Mouse (Mus musculus) cerebellum, adult 11-12 months (tissue): ENCODE data around the gene Slc9a5.

Source experiments
- DNase-seq: peaks from one replicate; pipeline ENCODE4 v3.0.0; 2022

The Slc9a5 gene

GRCm38 (mm10) chr8:105355179-105356024 lies 6.8 kb downstream of the Slc9a5 start:
- DNase-seq = peak; percentile 17

GRCm38 (mm10) chr8:105356681-105357080 lies 8.0 kb downstream of the Slc9a5 start:
- DNase-seq = peak; percentile 26

- no peak for DNase-seq
Observed at GRCm38 (mm10) chr8:105359208-105359607, 10.6 kb downstream of the Slc9a5 start.

GRCm38 (mm10) chr8:105359646-105360045 lies 11.0 kb downstream of the Slc9a5 start:
- DNase-seq = no peak

DNA sequence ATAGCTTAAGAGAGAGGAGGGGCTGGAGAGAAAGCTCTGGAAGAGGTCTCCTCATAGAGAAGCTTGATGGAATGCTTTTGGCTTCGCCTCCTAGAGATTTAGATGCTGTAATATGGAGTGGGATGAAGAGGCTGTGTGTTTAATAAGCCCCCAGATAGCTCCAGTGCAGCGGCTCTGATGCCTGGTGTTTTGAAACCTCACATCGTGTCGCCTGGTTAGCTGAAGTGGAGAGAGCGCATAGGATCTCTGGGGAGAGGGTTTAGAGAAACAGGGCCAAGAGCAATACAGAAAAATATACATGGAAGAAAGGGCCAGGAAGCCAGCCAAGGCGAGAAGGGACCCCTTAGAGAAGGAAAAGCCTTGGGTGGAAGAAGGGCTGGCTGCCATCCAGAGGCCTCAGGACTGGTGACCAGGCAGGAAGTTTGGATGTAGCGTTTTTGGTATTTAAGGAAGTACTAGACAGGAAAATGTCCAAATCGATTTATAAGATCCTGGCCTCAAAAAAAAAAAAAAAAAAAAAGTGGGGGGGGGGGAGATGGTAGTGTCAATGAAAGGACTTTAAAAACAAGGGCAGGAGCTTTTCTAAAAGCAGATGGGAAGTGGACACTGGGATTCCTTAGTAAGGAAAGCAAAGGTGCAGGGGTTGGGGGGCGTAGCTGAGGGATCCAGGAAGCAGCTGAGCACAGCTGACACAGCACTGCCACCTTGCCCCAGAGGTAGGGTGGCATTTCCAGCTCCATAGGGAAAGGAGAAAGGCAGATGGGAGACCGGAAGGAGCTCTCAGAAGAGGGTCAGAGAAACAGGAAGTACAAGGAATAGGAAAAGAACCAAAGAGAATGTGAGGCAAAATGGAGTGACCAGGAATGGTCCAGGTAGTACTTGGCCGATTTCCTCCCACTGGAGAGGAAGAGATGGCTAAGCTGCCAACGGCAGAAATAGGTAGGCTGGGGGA lies 13.4 kb downstream of the Slc9a5 start:
- no peak for DNase-seq

DNA sequence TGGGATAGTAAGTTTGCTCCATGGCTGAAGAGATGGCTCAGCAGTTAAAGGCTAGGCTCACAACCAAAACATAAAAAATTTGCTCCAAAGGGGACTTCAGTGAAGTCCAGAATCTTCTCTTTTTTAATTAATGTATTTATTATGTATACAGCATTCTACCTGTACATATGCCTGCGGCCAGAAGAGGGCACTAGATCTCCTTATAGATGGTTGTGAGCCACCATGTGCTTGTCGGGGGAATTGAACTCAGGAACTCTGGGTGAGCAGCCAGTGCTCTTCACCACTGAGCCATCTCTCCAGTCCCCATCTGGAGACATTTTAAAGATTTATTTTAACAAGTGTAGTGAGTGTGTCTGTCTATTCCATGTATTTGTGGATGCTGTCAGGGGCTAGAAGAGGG lies 18.5 kb downstream of the Slc9a5 start:
- no peak for DNase-seq

DNA sequence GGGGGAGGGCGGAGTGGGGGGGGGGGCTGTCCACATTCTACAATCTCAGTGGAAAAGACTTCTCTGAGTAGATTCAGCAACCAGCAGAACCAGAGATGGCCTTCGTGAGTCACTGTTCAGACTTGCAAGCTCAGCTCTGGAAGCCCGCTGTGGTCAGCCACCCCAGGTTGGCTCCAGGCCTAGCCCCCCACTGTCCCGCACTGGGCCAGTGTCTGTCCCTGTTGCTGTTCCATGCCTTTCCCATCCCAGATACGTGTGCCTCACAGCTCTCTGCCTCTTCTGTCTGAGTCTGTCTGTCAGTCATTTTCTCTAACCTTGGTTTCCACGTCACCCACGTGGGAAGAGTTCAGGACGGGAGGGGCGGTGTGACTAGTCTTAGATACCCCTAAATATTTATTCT lies 23.8 kb downstream of the Slc9a5 start:
- peak; percentile 52 for DNase-seq

DNA sequence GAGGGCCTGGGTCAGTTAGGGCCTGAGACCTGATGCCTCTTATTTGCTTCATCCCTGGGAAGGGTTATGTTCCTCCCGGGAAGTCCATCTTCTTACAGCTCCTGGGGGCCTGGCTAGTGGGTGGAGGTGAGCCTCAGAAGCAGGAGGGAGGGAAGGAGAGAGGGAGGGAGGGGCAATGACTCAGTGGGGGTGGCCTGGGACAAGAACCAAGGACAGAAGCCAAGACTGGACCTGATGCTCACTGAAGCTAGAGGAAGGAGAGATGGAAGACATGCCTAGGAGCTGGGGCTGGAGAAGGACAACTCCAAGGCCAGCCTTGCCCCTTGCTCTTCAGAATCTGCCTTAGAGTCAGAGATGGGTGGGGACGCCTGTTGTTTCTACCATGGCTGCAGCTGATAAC lies 24.4 kb downstream of the Slc9a5 start, which contains the start of gene Plekhg4:
Gene Plekhg4 (plus strand): TSS at position 243 of the 400 bp plus-strand sequence.
- DNase-seq = no peak

- no peak for DNase-seq
Observed at GRCm38 (mm10) chr8:105374513-105374966, 25.9 kb downstream of the Slc9a5 start.

GRCm38 (mm10) chr8:105378673-105379072 lies 30.0 kb downstream of the Slc9a5 start:
- no peak for DNase-seq

GRCm38 (mm10) chr8:105380308-105380707 lies 31.7 kb downstream of the Slc9a5 start:
- DNase-seq = no peak

DNA sequence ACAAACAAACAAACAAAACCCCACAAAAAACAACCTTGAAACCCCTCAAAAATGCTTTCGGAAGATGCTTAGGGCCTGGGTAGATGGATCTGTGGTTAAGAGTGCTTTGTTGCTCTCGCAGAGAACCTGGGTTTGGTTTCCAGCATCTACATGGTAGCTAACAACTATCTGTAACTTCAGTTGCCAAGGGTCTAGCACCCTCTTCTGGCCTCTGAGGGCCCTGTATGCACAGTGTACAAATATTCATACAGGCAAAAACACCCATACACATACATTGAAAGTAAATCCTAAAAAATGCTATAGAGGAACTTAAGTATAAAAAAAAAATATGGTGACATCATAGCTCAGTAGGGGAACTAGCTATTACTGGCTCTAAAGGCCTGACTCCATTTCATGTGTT lies 35.4 kb downstream of the Slc9a5 start:
- DNase-seq = no peak

- no peak for DNase-seq
Observed at GRCm38 (mm10) chr8:105387151-105387550, 38.5 kb downstream of the Slc9a5 start.

- no peak for DNase-seq
Observed at GRCm38 (mm10) chr8:105389096-105389495, 40.5 kb downstream of the Slc9a5 start.

DNA sequence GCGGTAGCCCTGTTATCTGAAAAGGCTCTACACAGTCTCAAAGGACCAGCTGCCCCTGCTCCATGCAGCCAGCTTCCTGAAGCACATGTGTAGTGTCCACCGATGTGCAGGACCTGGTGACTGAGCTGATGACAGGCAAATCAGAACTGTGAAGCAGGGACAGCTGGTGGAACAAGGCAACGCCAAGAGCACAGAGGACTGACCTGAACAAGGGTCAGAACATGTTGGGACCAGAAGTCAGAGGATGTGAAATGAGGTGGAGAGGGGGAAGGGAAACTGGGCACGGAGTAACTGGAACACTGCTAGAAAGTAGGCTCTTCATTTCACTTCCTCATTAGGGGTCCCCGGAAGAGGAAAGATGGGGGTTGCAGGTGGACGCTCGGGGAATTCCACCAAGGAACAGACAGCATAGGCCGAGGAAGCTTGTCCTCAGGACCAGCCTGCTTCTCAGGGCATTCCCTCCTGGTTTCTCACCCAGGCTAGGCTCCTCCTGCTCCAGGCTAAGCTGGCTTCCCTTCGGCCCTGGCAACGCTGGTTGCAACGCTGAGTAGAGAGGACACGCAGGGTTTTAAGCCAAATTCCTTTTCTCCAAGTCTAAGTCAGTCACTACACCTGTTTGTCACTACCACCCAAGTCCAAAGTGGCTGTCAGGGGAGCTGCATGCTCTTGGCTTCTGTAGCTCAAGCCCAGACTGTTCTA lies 44.6 kb downstream of the Slc9a5 start:
- DNase-seq = no peak

DNA sequence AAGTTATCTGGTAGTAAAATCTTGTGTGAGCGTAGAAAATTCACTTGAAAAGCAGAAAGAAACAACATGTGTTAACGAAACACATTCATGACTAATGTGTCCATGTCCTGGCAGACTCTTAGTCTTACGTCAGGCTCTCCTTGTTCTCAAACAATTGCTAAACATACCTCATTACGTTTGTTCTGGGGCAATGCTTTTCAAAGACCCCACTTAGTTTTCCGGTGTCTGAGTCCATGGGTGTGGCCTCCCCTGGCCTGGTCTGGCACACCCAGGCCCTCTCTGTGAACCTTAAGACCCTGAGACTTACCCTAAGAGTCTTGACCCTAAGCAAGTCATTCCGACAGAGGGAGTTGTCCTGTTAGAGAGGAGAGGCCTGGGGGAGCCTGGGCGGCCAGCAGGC lies 45.3 kb downstream of the Slc9a5 start:
- DNase-seq = no peak

- peak; percentile 48 for DNase-seq
Observed at GRCm38 (mm10) chr8:105397747-105398146, 49.1 kb downstream of the Slc9a5 start.

- no peak for DNase-seq
Observed at GRCm38 (mm10) chr8:105400016-105400415, 51.4 kb downstream of the Slc9a5 start.

GRCm38 (mm10) chr8:105403467-105403866 lies 54.8 kb downstream of the Slc9a5 start:
- peak; percentile 39 for DNase-seq

DNA sequence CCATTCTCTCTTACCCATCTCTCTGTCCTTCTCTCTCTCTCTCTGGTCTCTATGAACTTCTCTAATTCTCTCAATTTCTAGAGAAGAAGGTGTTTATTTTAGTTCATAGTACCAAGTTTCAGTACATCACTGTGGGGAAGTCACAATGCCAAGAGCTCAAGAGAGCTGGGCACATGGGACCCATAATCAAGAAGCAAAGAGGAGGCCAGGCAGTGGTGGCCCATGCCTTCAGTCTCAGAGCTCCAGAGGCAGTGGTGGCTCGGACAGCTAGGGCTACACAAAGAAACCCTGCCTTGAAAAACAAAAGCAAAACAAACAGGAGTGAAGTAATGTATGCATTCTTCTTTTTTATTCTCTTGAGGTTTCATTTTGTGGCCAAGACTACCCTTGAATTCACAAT lies 55.9 kb downstream of the Slc9a5 start:
- DNase-seq = no peak

DNA sequence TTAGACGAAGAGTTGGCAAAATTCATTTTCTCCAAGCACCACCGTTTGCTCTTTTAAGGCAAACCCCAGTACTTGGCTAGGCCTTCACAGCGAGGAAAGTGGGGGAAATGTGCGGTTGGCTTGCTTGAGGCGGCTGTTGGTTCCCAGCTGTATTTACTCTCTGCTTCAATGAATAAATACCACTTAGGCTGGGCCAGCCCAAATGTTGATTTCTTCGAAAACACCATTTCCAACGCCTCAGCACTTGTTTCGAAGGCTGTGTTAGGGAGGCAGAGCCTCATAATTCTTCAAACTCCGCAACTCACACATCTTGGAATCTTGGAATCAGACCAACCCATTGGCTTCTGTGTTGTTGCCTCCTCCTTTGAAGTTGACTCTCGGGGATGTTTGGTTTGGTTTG lies 57.8 kb downstream of the Slc9a5 start:
- DNase-seq = no peak

- no peak for DNase-seq
Observed at GRCm38 (mm10) chr8:105408331-105408730, 59.7 kb downstream of the Slc9a5 start.

- no peak for DNase-seq
Observed at GRCm38 (mm10) chr8:105409947-105410346, 61.3 kb downstream of the Slc9a5 start.
